Mouse (Mus musculus) ES-E14 (cell line): ENCODE measurements at regions not wholly inside any gene's neighbourhood (a gene's known extent, or its start where the extent isn't known, plus 50 kb on each side); places are given as distances from the start of the nearest gene placed in this dataset.

ENCODE experiments used
- DNase-seq: peaks from one replicate; pipeline ENCODE4 v3.0.0-alpha.2; 2013; ENCODE audit warnings: low read depth, low spot score
- H3K27ac ChIP-seq: 2 replicates; pipeline ENCODE4 v1.5.1; 2012; ENCODE audit warnings: low read depth, mild to moderate bottlenecking, low read length, moderate library complexity, mixed read lengths; ENCODE audit not compliant: poor library complexity, insufficient read depth, severe bottlenecking
- H3K36me3 ChIP-seq: 2 replicates; pipeline ENCODE4 v1.6.1; 2012; ENCODE audit warnings: mild to moderate bottlenecking, low read length, moderate library complexity, mixed read lengths; ENCODE audit not compliant: control insufficient read depth, poor library complexity, insufficient read depth, severe bottlenecking
- H3K4me1 ChIP-seq, 2 experiments: fragments of 150-350 bp in 1 of 2; sonication (generic) in 1 of 2; 2 replicates each; pipeline ENCODE4 v1.6.1; 2012; ENCODE audit warnings: low read length in 2 of 2, mild to moderate bottlenecking in 1 of 2, mixed read lengths in 1 of 2; ENCODE audit not compliant: control insufficient read depth in 2 of 2, insufficient read depth in 2 of 2, poor library complexity in 1 of 2
- H3K4me3 ChIP-seq, 2 experiments: fragments of 150-350 bp in 1 of 2; sonication (generic) in 1 of 2; 2 replicates each; pipeline ENCODE4 v1.5.1; 2012; ENCODE audit warnings: low read length in 2 of 2, low read depth in 1 of 2, mild to moderate bottlenecking in 1 of 2, mixed read lengths in 1 of 2; ENCODE audit not compliant: insufficient read depth in 1 of 2, poor library complexity in 1 of 2, severe bottlenecking in 1 of 2
- H3K9ac ChIP-seq: 2 replicates; pipeline ENCODE4 v1.6.1; 2012; ENCODE audit warnings: low read depth, mild to moderate bottlenecking, low read length, mixed read lengths; ENCODE audit not compliant: poor library complexity, insufficient read depth, severe bottlenecking
- H3K9me3 ChIP-seq: fragments of 150-350 bp; sonication (generic); 2 replicates; pipeline ENCODE4 v1.6.1; 2012; ENCODE audit warnings: low read depth, mild to moderate bottlenecking, low read length; ENCODE audit not compliant: control insufficient read depth, insufficient read depth
- CHD2 ChIP-seq: IDR thresholded peaks from 2 replicates; pipeline ENCODE4 v1.6.1; 2014; ENCODE audit warnings: mild to moderate bottlenecking, low read depth, low read length, inconsistent platforms
- HCFC1 ChIP-seq: IDR thresholded peaks from 2 replicates; pipeline ENCODE4 v1.6.1; 2012; ENCODE audit warnings: low read length, inconsistent platforms, borderline replicate concordance; ENCODE audit not compliant: insufficient read depth
- MAFK ChIP-seq: IDR thresholded peaks from 2 replicates; pipeline ENCODE4 v1.6.1; 2014; ENCODE audit warnings: mild to moderate bottlenecking, low read depth, low read length, inconsistent platforms; ENCODE audit not compliant: insufficient read depth
- ZC3H11A ChIP-seq: IDR thresholded peaks from 2 replicates; pipeline ENCODE4 v1.6.1; 2012; ENCODE audit warnings: low read depth, mild to moderate bottlenecking, inconsistent platforms, low read length, borderline replicate concordance
- ZNF384 ChIP-seq: IDR thresholded peaks from 2 replicates; pipeline ENCODE4 v1.6.1; 2012; ENCODE audit warnings: low read depth, low read length, inconsistent platforms
- in situ Hi-C, 2 experiments: fragments of 600-800 bp; cut with MboI; formaldehyde crosslinking; loops; one replicate each; pipeline ENCODE4 v1.15.1; 2025; ENCODE audit warnings: low sequenced_read_pairs in 2 of 2, inconsistent platforms in 1 of 2; ENCODE audit not compliant: unreplicated experiment in 2 of 2

DNA sequence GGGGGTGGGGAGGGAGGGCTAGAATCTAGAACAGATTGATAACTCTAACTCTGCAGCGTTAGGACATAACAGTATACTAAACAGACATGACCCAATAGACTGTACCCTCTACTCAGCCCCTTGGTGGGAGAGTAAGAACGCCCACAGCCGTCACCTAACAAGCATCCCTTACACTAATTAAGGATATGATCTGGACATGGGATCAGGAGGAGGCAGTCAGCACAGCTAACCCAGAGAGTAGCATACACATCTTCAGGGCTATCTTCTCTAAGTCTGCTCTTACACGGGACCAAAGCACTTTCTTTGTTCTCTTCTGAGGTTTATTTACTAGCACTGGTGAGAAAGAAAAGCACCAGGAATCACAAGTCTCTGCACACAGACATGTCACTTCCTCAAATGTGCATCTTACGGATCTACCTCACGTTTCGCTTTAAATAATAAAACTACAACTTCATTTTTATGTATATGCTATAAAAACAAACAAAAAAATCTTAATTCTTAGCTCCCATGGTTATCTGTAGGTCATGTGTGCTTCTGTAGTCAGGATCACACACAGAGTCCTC lies 128.0 kb upstream of the Klf14 start:
- H3K27ac ChIP-seq: no peak overlapping the region
- in situ Hi-C loops: no loop called here
- TF ChIP-seq ZNF384 (no peak), MAFK (no peak), CHD2 (no peak), HCFC1 (no peak), ZC3H11A (no peak)

DNA sequence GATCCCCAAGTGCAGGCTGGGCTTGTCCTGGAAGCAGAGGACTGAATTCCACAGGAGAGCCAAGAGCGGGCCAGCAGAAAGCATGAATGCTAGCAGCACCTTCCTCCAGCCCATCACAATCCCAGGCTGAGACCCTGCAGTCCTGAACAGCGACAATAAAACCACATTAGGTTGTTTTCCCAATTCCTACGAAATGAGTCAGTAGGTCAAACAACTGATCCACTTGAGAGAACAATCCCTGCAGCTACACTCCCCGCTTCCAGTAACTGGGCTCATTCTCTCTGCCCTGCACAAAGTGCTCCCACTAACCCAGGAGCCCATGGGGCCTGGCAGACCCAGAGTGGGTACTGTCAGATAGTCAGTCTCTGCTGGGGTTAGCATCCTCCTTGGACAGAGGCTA lies 128.6 kb upstream of the Klf14 start:
- Histone ChIP-seq H3K27ac (no peak overlapping the region), H3K4me1 (peaks cover 0 to 2% of the 10 kb centered on the region in 2 experiments; a peak in 1 of 4 replicates)
- no peak for DNase-seq

More for the DNA sequence above, 128.0 kb upstream of the Klf14 start:
- DNase-seq: no peak
- Histone ChIP-seq H3K9ac (no peak overlapping the region), H3K36me3 (no peaks in the 10 kb centered on the region; the same call in 1 of the 2 replicates), H3K4me3 (no peak overlapping the region), H3K9me3 (no peaks in the 10 kb centered on the region), H3K4me1 (peaks cover 0 to 2% of the 10 kb centered on the region in 2 experiments; a peak in 1 of 4 replicates)

DNA sequence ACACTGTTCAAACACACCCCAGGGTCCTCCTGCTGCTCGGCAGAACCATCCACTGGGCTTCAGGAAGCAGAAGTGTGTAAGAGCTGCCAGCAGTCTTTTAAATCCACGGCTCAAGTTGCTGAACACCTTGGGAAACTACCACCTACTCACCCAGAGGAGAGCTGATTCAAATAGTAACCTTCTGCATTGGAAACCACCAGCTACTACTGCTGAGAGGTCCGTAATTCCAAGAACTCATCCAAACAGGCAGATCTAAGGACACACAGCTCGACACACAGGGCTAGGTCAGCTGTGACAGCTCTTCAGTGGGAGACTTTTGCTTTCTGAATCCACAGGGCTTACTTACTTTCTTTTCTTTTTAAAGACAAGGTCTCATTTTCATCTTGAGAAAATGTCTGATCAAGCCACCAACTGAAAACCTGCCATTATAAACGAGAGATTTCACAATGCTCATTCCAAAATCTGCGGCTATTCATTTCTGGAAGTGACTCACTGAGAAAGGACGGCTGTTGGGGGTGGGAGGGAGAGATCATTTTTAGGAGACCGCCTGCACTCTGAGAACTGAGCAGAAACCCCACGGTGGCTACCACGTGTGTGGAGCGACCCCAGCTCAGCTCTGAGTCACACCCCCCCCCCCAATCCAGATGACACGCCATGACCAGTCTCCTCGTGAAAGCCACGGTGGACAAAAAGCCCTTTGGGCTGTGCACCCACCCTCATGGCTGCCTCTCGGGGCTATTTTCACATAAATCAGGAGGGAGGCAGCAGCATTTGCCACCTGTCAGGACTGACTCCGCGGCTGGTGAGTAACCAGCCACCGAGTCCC lies 129.5 kb upstream of the Klf14 start:
- no peaks in the 10 kb centered on the region for H3K9me3 ChIP-seq
- TF ChIP-seq MAFK: no peak
- no peak for TF ChIP-seq HCFC1
- no peak for TF ChIP-seq ZNF384
- no peak for TF ChIP-seq ZC3H11A
- no peak for TF ChIP-seq CHD2
- no peak overlapping the region for H3K27ac ChIP-seq
- no peak for DNase-seq
- in situ Hi-C loops: no loop called here
- no peak overlapping the region for H3K9ac ChIP-seq
- H3K36me3 ChIP-seq: no peaks in the 10 kb centered on the region; the same call in 1 of the 2 replicates
- no peak overlapping the region for H3K4me3 ChIP-seq
- peaks cover 0 to 2% of the 10 kb centered on the region in 2 experiments; a peak in 1 of 4 replicates for H3K4me1 ChIP-seq

More for the DNA sequence above, 128.6 kb upstream of the Klf14 start:
- no peak overlapping the region for H3K9ac ChIP-seq
- TF ChIP-seq ZNF384 (no peak), CHD2 (no peak), ZC3H11A (no peak), MAFK (no peak), HCFC1 (no peak)
- no peak overlapping the region for H3K4me3 ChIP-seq
- in situ Hi-C loops: no loop called here
- no peaks in the 10 kb centered on the region for H3K9me3 ChIP-seq
- no peaks in the 10 kb centered on the region; the same call in 1 of the 2 replicates for H3K36me3 ChIP-seq

DNA sequence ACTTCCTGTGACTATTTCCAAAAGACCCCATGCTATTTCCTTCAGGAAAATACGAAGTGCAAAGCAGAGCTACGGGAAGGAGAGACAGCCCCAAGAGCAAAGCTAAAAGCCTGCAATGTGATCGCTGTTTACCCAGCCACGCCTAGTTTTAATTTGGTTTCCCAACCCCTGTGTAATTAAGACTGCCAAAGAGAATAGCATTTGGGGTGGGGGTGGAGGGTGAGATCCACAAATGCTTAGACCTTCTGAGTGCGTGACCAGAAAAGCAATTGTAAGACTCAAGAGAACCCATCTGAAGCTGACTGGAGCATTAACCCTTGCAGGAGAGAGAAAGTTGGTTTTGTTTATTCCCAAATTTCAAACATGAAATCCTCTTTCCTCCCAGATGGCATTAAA lies 130.1 kb upstream of the Klf14 start:
- no peak overlapping the region for H3K4me3 ChIP-seq
- in situ Hi-C loops: no loop called here
- H3K9me3 ChIP-seq: no peaks in the 10 kb centered on the region
- no peaks in the 10 kb centered on the region; the same call in 1 of the 2 replicates for H3K36me3 ChIP-seq
- H3K4me1 ChIP-seq: peaks cover 0 to 2% of the 10 kb centered on the region in 2 experiments; a peak in 1 of 4 replicates
- no peak overlapping the region for H3K9ac ChIP-seq
- TF ChIP-seq MAFK (no peak), ZNF384 (no peak), ZC3H11A (no peak), CHD2 (no peak), HCFC1 (no peak)
- no peak overlapping the region for H3K27ac ChIP-seq
- no peak for DNase-seq
